Mouse (Mus musculus): ENCODE measurements around the gene Gm13119. TPM values are rescaled to one million over a fixed set of nuclear protein-coding genes. Genes with fewer than 3 reads are reported as not detected.

The Gm13119 gene
- not detected in 2 replicates for polyA plus RNA-seq (2012; rRNA removed)

GRCm38 (mm10) chr4:144357642-144358041 lies at the start of gene Gm13119:
Gm13119 (plus strand) TSS chr4:144357942.

GRCm38 (mm10) chr4:144329949-144330348 lies 27.8 kb upstream of the Gm13119 start, which contains the start of gene Gm13128:
Gm13128 (plus strand) TSS chr4:144330249.

GRCm38 (mm10) chr4:144377911-144378310 lies 20.2 kb downstream of the Gm13119 start, which contains the start of gene Pramef20:
Pramef20 (minus strand) TSS chr4:144377933.

GRCm38 (mm10) chr4:144408290-144408689 lies 50.5 kb downstream of the Gm13119 start, which contains the start of gene Pramef12:
Pramef12 (minus strand) TSS chr4:144408464.

Other genes starting within 250 kb of the Gm13119 start
- gene Oog3, start 195.3 kb upstream of the Gm13119 start, polyA plus RNA-seq (2012; rRNA removed), result not detected in 2 replicates
- gene Oog2, start 167.2 kb upstream of the Gm13119 start, polyA plus RNA-seq (2012; rRNA removed), result not detected in 2 replicates
- gene C87977, start 144.6 kb upstream of the Gm13119 start, polyA plus RNA-seq (2012; rRNA removed), result not detected in 2 replicates
- gene Pramel5, start 77.5 kb upstream of the Gm13119 start, polyA plus RNA-seq (2012; rRNA removed), result not detected in 2 replicates
- gene Gm13128, start 27.7 kb upstream of the Gm13119 start, polyA plus RNA-seq (2012; rRNA removed), result not detected in 2 replicates
- gene Pramef20, start 20.0 kb downstream of the Gm13119 start, polyA plus RNA-seq (2012; rRNA removed), result not detected in 2 replicates
- not detected in 2 replicates for gene Pramef12, start 50.5 kb downstream of the Gm13119 start, polyA plus RNA-seq (2012; rRNA removed)
- gene 1700012P22Rik, start 80.8 kb downstream of the Gm13119 start, polyA plus RNA-seq (2012; rRNA removed), result not detected in 2 replicates
- not detected in 2 replicates for gene Gm9944, start 95.4 kb downstream of the Gm13119 start, polyA plus RNA-seq (2012; rRNA removed)
- not detected in 2 replicates for gene Aadacl3, start 105.8 kb downstream of the Gm13119 start, polyA plus RNA-seq (2012; rRNA removed)
- not detected in 2 replicates for gene 9430007A20Rik, start 161.9 kb downstream of the Gm13119 start, polyA plus RNA-seq (2012; rRNA removed)
- not detected in 2 replicates for gene Gm13124, start 207.2 kb downstream of the Gm13119 start, polyA plus RNA-seq (2012; rRNA removed)

Measured in colon, adult 2 months (tissue).